Mouse (Mus musculus) liver, postnatal 0 days (tissue): Measurements from ENCODE around the gene Npepl1. TPM values are rescaled to one million over a fixed set of nuclear protein-coding genes. Genes with fewer than 3 reads are reported as not detected.

Experiments
- ATAC-seq: fragments of 200-750 bp; cut with Nextera tagmentation; 2 replicates; pipeline ENCODE4 v1.8.0; 2017; ENCODE audit warnings: mild to moderate bottlenecking, moderate library complexity
- DNase-seq: peaks from one replicate; pipeline ENCODE4 v3.0.0-alpha.2; 2016
- H3K27ac ChIP-seq: fragments of 300-500 bp; sonication (generic); 2 replicates; pipeline ENCODE4 v1.5.1; 2014; ENCODE audit warnings: antibody characterized with exemption, moderate library complexity, mild to moderate bottlenecking, low read depth
- H3K27me3 ChIP-seq: fragments of 300-500 bp; sonication (generic); 2 replicates; pipeline ENCODE4 v1.6.1; 2014; ENCODE audit warnings: low read length, control low read depth, mixed read lengths; ENCODE audit not compliant: insufficient read depth
- H3K36me3 ChIP-seq: fragments of 300-500 bp; sonication (generic); replicated peaks from 2 replicates; pipeline ENCODE4 v1.6.1; 2014; ENCODE audit warnings: mild to moderate bottlenecking, control low read depth, low read length, moderate library complexity, mixed read lengths; ENCODE audit not compliant: insufficient read depth
- H3K4me1 ChIP-seq: fragments of 300-500 bp; sonication (generic); 2 replicates; pipeline ENCODE4 v1.6.1; 2014; ENCODE audit warnings: antibody characterized with exemption, mild to moderate bottlenecking, control low read depth; ENCODE audit not compliant: insufficient read depth
- H3K4me2 ChIP-seq: fragments of 300-500 bp; sonication (generic); 2 replicates; pipeline ENCODE4 v1.6.1; 2014; ENCODE audit warnings: low read depth, mild to moderate bottlenecking, low read length, moderate library complexity, mixed read lengths
- H3K4me3 ChIP-seq: fragments of 300-500 bp; sonication (generic); 2 replicates; pipeline ENCODE4 v1.5.1; 2014; ENCODE audit warnings: low read depth, low read length
- H3K9ac ChIP-seq: fragments of 300-500 bp; sonication (generic); replicated peaks from 2 replicates; pipeline ENCODE4 v1.6.1; 2014; ENCODE audit warnings: mild to moderate bottlenecking, moderate library complexity
- H3K9me3 ChIP-seq: fragments of 300-500 bp; sonication (generic); 2 replicates; pipeline ENCODE4 v1.6.1; 2016; ENCODE audit warnings: mild to moderate bottlenecking, control low read depth, low read length, mixed read lengths
- CTCF ChIP-seq: sonication (generic); IDR thresholded peaks from 2 replicates; pipeline ENCODE4 v1.5.1; 2016; ENCODE audit warnings: antibody characterized with exemption, low read depth
- EP300 ChIP-seq: IDR thresholded peaks from 2 replicates; pipeline ENCODE4 v1.6.1; 2016; ENCODE audit warnings: antibody characterized with exemption, low read depth, mild to moderate bottlenecking
- WGBS: fragments of 180-500 bp; shearing (Covaris S2); extraction: QIAGEN DNeasy Blood & Tissue Kit; methylation state at CpG from one replicate; pipeline ENCODE4 v1.1.7; 2014; ENCODE audit not compliant: insufficient replicate concordance; 5-methylcytosine and 5-hydroxymethylcytosine counted together
- polyA plus RNA-seq: library from polyadenylated mRNA; unstranded; fragments of >200 nt; fragmentation: Nextera tagmentation; extraction: Ambion mirVana; gene quantifications from 2 replicates; pipeline ENCODE4 v1.2.1, GENCODE M21; 2015

The Npepl1 gene
- polyA plus RNA-seq, 1 experiment from 2014 or later = 30.8 TPM

GRCm38 (mm10) chr2:174126522-174127375, 16.6 kb downstream of the Npepl1 start:
- Histone ChIP-seq H3K9ac (no peak overlapping the region), H3K36me3 (peaks cover 18% of the 10 kb centered on the region), H3K4me3 (no peak overlapping the region), H3K9me3 (no peaks in the 10 kb centered on the region), H3K27ac (no peak overlapping the region), H3K4me1 (peaks cover 5% of the 10 kb centered on the region), H3K27me3 (no peaks in the 10 kb centered on the region), H3K4me2 (peak overlapping the region; percentile 23; the same call in 1 of the 2 replicates)
- DNase-seq = peak; percentile 39
- TF ChIP-seq EP300 (no peak), CTCF (no peak)
- ATAC-seq = no peak
- 12% methylated on average over 20 of the region's 21 CpGs for whole genome bisulfite sequencing

GRCm38 (mm10) chr2:174127376-174127713, 17.2 kb downstream of the Npepl1 start:
- ATAC-seq = no peak
- Histone ChIP-seq H3K36me3 (peaks cover 12% of the 10 kb centered on the region), H3K27ac (no peak overlapping the region), H3K27me3 (no peaks in the 10 kb centered on the region), H3K4me1 (peaks cover 5% of the 10 kb centered on the region), H3K9me3 (no peaks in the 10 kb centered on the region), H3K4me3 (no peak overlapping the region), H3K9ac (no peak overlapping the region), H3K4me2 (no peak overlapping the region)
- TF ChIP-seq CTCF = no peak
- TF ChIP-seq EP300 = no peak
- 41% methylated on average over 6 of the region's 6 CpGs for WGBS
- no peak for DNase-seq

DNA sequence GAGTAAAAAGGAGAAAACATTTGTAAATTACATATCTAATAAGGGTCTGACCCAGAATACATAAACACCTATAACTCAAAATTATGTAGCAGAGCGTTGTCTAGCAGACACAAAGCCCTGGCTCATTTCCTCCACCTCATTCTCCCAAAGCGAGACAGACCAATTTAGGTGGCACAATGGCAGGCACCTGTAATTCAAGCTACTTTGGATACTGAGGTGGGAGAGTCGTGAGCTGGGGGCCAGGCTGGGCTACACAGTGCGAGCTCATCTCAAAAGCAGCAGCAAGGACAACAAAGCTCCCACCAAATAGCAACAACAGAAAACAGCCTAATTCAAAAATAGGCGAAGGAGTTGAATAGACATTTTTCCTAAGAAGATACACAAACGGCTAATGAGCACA, 18.8 kb downstream of the Npepl1 start:
- Histone ChIP-seq H3K9ac (no peak overlapping the region), H3K36me3 (peaks cover 7% of the 10 kb centered on the region; the same call in 1 of the 2 replicates), H3K27ac (no peak overlapping the region), H3K4me3 (no peak overlapping the region), H3K4me2 (no peak overlapping the region), H3K4me1 (peaks cover 5% of the 10 kb centered on the region), H3K27me3 (no peaks in the 10 kb centered on the region), H3K9me3 (no peaks in the 10 kb centered on the region)
- ATAC-seq (no peak), DNase-seq (no peak)
- TF ChIP-seq EP300 (no peak), CTCF (no peak)
- 75% methylated on average over 6 of the region's 6 CpGs for WGBS

GRCm38 (mm10) chr2:174130468-174131097, 20.4 kb downstream of the Npepl1 start:
- Histone ChIP-seq H3K27me3 (no peaks in the 10 kb centered on the region), H3K9me3 (no peaks in the 10 kb centered on the region), H3K4me1 (peaks cover 5% of the 10 kb centered on the region), H3K4me2 (no peak overlapping the region), H3K36me3 (no peaks in the 10 kb centered on the region), H3K27ac (no peak overlapping the region), H3K9ac (no peak overlapping the region), H3K4me3 (no peak overlapping the region)
- TF ChIP-seq EP300 = no peak
- no peak for TF ChIP-seq CTCF
- WGBS = 74% methylated on average over 8 of the region's 8 CpGs
- DNase-seq = no peak
- ATAC-seq = no peak

DNA sequence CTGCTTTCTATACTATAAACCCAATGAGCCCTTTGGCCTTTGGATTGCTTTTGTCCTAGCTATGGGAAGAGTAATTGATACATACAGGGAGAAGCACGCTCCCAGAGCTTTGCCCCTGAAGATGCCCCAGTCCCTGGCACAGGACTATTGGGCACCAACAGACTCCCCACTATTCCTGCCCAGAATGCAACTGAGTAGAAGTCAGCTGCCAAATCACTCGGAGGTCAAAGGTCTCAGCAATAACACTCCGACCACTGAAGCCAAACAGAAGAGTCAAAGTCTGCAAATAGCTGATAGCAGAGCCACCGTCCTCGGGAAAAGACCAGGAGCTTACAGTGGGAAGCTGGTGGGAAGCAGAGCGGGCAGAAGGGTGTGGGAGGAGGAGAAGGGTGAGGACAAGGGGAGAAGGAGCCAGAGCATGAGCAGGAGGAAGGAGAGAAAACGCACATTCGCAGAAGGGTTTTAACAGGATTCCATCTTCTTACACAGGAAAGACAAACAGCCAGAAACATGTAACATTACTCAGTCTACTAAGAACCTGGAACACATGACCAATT, 22.3 kb downstream of the Npepl1 start:
- Histone ChIP-seq H3K4me1 (no peaks in the 10 kb centered on the region; the same call in 1 of the 2 replicates), H3K4me3 (no peak overlapping the region), H3K27me3 (no peaks in the 10 kb centered on the region), H3K27ac (no peak overlapping the region), H3K9ac (no peak overlapping the region), H3K36me3 (no peaks in the 10 kb centered on the region), H3K9me3 (no peaks in the 10 kb centered on the region), H3K4me2 (no peak overlapping the region)
- DNase-seq = peak; percentile 16
- ATAC-seq = peak; percentile 45; the same call in 1 of the 2 replicates
- WGBS = 52% methylated on average over 8 of the region's 8 CpGs
- TF ChIP-seq CTCF = no peak
- no peak for TF ChIP-seq EP300

DNA sequence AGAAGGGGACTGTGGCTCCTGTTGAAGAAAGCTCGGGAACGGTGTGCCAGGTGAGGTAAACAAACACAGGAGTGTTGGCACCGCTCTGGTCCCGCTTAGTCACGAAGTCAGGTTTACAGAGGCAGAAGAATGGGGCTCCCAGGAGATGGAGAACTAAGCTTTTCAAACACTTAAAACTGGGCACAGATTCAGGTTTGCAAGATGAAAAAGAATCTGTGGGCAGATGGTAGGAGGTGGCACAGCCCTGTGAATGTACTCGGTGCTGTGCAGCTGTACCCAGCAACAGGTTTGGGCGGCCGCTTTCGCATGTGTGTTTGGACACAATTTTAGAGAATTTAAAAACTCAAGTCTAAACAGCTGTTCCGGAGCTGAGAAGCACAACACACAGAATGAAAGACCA, 48.9 kb downstream of the Npepl1 start:
- Histone ChIP-seq H3K4me1 (no peaks in the 10 kb centered on the region), H3K9ac (no peak overlapping the region), H3K27ac (no peak overlapping the region), H3K4me2 (no peak overlapping the region), H3K36me3 (no peaks in the 10 kb centered on the region), H3K4me3 (no peak overlapping the region), H3K9me3 (no peaks in the 10 kb centered on the region), H3K27me3 (no peaks in the 10 kb centered on the region)
- no peak for ATAC-seq
- DNase-seq = no peak
- TF ChIP-seq EP300 (no peak), CTCF (no peak)
- WGBS = 88% methylated on average over 10 of the region's 10 CpGs
